Mouse (Mus musculus) olfactory bulb, adult 2 months (tissue): Measurements from ENCODE around the gene Efcab9. TPM values are rescaled to one million over a fixed set of nuclear protein-coding genes. Genes with fewer than 3 reads are reported as not detected.

Experiments used
- H3K27ac ChIP-seq: fragments of 200-500 bp; 2 replicates; pipeline ENCODE4 v1.5.1; 2012; ENCODE audit warnings: low read depth, low read length; ENCODE audit not compliant: insufficient read depth
- H3K4me1 ChIP-seq: fragments of 200-500 bp; 2 replicates; pipeline ENCODE4 v1.6.1; 2012; ENCODE audit warnings: low read length; ENCODE audit not compliant: control insufficient read depth, insufficient read depth
- H3K4me3 ChIP-seq: fragments of 200-500 bp; 2 replicates; pipeline ENCODE4 v1.5.1; 2012; ENCODE audit warnings: mild to moderate bottlenecking, low read depth, low read length, moderate library complexity; ENCODE audit not compliant: insufficient read depth
- CTCF ChIP-seq: fragments of 200-500 bp; IDR thresholded peaks from 2 replicates; pipeline ENCODE4 v1.5.1; 2012; ENCODE audit warnings: low read depth, mild to moderate bottlenecking, low read length, moderate library complexity; ENCODE audit not compliant: insufficient read depth
- POLR2A ChIP-seq: fragments of 200-500 bp; IDR thresholded peaks from 2 replicates; pipeline ENCODE4 v1.6.1; 2012; ENCODE audit warnings: mild to moderate bottlenecking, low read depth, low read length, moderate library complexity; ENCODE audit not compliant: insufficient read depth
- WGBS: fragments of 180-500 bp; shearing (Covaris S2); methylation state at CpG from one replicate; pipeline ENCODE4 v1.1.7; 2018; 5-methylcytosine and 5-hydroxymethylcytosine counted together
- polyA plus RNA-seq: library from polyadenylated mRNA; stranded (reverse); fragments of >200 nt; gene quantifications from 2 replicates; pipeline ENCODE4 v1.2.4, GENCODE M21; 2012; ENCODE audit warnings: low replicate concordance; ENCODE audit not compliant: missing spikeins, insufficient read depth, insufficient read length

The Efcab9 gene
- polyA plus RNA-seq, 1 experiment: not detected

- WGBS: 74% methylated on average over 13 of the region's 13 CpGs
These were observed 20.7 kb upstream of the Efcab9 start for GRCm38 (mm10) chr11:32552401-32553090.

DNA sequence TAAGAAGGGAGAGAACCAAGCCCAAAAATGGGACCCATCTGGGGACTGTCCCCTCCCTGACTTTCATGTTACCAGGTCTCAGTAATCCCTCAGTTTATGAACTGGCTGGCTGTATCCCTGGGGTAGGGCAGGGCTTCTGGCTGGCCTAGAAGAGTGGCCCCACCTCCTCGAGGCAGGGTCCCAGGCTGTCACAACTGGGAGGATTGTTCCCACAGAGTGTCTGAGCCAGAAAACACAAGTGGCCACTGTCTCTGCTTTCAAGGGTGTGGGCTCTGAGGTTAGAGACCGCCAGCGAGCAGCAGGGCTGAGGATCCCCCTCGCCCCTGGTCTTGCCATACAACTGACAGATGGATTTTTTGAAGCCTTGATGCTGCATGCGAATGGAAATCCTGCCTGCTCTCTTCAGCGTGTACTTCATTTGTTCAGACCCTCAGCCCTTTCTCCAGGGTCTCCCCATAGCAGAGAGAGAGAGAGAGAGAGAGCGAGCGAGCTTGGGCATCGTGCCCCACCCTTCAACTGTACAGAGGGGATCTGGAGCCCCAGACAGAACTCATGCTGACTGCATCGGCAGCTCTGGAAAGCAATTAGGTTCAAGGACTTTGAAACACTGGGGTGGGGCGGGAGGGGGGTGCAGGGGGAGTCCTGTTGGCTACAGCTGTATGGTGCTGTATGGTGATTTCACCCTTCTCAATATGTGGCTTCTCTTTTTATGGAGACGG lies 19.9 kb upstream of the Efcab9 start:
- Histone ChIP-seq H3K27ac (no peak overlapping the region), H3K4me1 (peaks cover 15% of the 10 kb centered on the region), H3K4me3 (no peak overlapping the region)
- WGBS: 81% methylated on average over 12 of the region's 12 CpGs
- no peak for TF ChIP-seq POLR2A
- TF ChIP-seq CTCF: no peak

More at GRCm38 (mm10) chr11:32552401-32553090, 20.7 kb upstream of the Efcab9 start:
- no peak for TF ChIP-seq CTCF
- TF ChIP-seq POLR2A: no peak
- H3K4me3 ChIP-seq: no peak overlapping the region
- H3K4me1 ChIP-seq: peaks cover 13% of the 10 kb centered on the region
- no peak overlapping the region for H3K27ac ChIP-seq

DNA sequence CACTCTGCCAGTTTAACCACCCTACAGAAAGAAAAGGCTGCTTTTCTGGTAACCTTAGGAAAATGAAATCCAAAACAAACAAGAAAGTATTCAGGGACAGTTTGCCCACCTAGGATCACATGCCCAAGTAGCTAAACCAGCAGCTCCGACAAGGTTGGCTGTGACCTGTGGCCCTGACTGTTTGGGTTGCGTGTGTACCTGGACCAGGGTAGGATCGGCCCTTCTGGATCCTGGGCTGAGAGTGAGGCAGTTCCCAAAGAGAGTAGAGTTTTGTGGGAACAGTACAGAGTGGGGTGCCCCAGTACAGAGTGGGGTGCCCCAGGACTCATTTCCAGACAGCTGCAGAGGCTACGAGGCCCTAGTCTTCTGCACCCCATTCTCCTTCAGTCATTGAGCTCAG lies 19.2 kb upstream of the Efcab9 start:
- H3K4me1 ChIP-seq: peaks cover 21% of the 10 kb centered on the region
- no peak overlapping the region for H3K4me3 ChIP-seq
- H3K27ac ChIP-seq: no peak overlapping the region
- WGBS: 97% methylated on average over 4 of the region's 4 CpGs
- TF ChIP-seq CTCF (no peak), POLR2A (no peak)

GRCm38 (mm10) chr11:32550102-32550501 lies 18.2 kb upstream of the Efcab9 start:
- TF ChIP-seq CTCF (no peak), POLR2A (no peak)
- Histone ChIP-seq H3K4me1 (peaks cover 21% of the 10 kb centered on the region), H3K27ac (no peak overlapping the region), H3K4me3 (no peak overlapping the region)
- 85% methylated on average over 4 of the region's 4 CpGs for WGBS

GRCm38 (mm10) chr11:32549236-32549635 lies 17.4 kb upstream of the Efcab9 start:
- Histone ChIP-seq H3K4me3 (no peak overlapping the region), H3K27ac (no peak overlapping the region)

DNA sequence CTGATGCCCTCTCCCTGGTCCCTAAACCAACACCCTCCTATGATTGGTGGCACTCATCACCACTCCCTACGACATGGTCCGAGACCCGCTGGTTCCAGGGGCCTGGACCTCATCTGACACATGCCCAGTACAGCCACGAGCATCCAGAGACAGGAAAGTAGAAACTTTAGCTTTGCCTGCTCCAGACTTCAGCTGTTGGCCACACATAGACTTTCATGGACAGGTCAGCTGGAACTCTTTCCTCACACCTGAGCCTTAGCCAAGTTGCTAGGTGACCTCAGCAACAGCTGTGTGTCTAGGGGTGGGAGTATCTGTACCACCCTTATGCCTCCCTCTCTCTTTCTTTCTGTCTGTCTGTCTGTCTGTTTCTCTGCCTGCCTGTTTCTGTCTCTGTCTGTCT lies 16.4 kb upstream of the Efcab9 start:
- H3K27ac ChIP-seq: no peak overlapping the region
- no peak overlapping the region for H3K4me3 ChIP-seq
- H3K4me1 ChIP-seq: peaks cover 21% of the 10 kb centered on the region
- 92% methylated on average over 4 of the region's 4 CpGs for WGBS
- TF ChIP-seq POLR2A: no peak
- no peak for TF ChIP-seq CTCF

More at GRCm38 (mm10) chr11:32549236-32549635, 17.4 kb upstream of the Efcab9 start:
- WGBS: 77% methylated on average over 6 of the region's 6 CpGs
- TF ChIP-seq CTCF (no peak), POLR2A (no peak)
- peaks cover 21% of the 10 kb centered on the region for H3K4me1 ChIP-seq

- TF ChIP-seq CTCF: no peak
- TF ChIP-seq POLR2A: no peak
- Histone ChIP-seq H3K27ac (no peak overlapping the region), H3K4me3 (no peak overlapping the region), H3K4me1 (peaks cover 16% of the 10 kb centered on the region)
- 85% methylated on average over 10 of the region's 10 CpGs for WGBS
These were observed 15.6 kb upstream of the Efcab9 start for GRCm38 (mm10) chr11:32547391-32547947.

DNA sequence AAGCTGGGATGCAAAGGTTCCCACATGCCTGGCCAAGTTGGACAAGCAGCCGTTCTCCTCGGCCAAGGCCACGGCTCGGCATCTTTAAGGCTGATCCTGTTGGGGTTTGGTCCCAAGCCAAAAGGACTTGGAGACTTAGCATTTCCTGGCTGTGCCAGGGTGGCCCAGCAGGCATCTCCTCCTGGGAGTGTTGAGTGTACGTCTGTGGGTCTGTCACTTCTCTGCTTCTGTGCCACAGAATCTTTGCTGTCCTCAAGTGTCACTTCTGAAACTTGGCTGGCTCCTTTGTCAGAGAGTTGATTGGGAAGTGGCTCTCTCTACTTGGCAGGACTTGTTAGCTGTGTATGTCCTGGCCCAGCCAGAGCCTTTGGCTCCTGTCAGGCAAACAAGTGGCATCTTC lies 14.6 kb upstream of the Efcab9 start:
- Histone ChIP-seq H3K4me1 (peaks cover 13% of the 10 kb centered on the region), H3K27ac (no peak overlapping the region), H3K4me3 (no peak overlapping the region)
- WGBS: 56% methylated on average over 5 of the region's 5 CpGs
- TF ChIP-seq POLR2A: no peak

DNA sequence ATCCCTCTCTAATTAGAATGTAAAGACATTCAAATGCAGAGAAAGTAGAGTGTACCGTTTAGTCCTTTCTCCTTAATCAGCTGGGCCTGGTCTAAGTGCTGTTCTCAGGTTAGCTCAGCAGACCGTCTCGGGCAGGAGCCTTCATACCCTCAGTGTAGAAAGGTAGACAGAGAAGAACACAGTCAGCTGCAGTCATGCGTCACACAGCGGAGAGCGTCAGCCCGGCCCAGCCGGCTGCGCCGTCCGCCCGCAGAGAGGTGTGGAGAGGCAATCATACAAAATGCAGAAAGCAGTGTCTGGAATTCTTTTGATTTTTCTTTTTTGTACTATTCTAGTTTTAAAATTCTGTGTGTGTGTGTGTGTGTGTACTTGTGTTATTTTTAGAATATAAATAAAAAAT lies 13.7 kb upstream of the Efcab9 start:
- no peak for TF ChIP-seq POLR2A
- TF ChIP-seq CTCF: no peak
- H3K4me3 ChIP-seq: no peak overlapping the region
- H3K27ac ChIP-seq: no peak overlapping the region
- H3K4me1 ChIP-seq: peaks cover 13% of the 10 kb centered on the region
- 64% methylated on average over 12 of the region's 12 CpGs for WGBS
